8 mouse cellular contexts compared by ENCODE assay signal in the genomic region with DNA sequence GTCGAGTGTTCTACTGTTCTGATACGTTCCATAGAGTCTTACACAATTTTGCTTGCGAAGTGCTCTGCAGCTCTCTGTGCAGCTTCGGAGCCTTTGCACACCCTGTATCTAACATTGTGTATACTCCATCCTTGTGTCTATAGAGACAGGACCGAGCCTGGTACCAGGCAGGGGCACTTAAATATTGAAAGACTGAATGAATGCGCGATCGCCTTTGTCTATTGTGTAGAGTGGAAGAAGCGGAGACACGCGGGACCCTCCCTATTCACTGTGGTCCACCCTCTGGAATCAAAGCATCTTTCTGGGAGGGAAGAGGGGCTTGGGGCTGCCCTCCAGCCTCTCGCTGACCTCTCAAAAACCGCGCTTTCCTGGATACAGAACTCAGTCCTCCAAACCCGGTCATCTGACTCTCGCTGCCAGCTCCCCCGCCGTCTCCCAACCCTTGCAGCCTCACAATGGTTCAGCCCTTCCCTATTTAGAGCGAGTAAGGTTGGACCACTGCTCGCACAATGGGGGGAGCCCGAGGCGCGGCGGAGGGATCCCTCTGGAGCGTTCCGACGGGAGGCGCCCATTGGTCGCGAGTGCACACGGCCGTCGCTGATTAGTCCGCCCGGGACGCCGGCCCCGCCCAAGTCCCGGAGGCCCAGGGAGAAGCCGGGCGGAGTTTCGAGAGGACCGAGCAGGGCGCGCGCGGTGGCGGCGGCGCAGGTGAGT. TPM values are rescaled to one million over a fixed set of nuclear protein-coding genes. Genes with fewer than 3 reads are reported as not detected.
DNase-seq lines count a peak whose midpoint lies in the region; ATAC-seq and TF ChIP-seq lines count a peak whose summit lies in the region.

A gene (plus strand): TSS at position 648 of the 714 bp plus-strand sequence.

- peak within 1 kb of the TSS; percentile 96 for H3K27ac ChIP-seq in hindbrain, embryonic 10.5 days
- peak within 1 kb of the TSS; percentile 91 for H3K27ac ChIP-seq in lung, postnatal 0 days (ENCODE audit: low read length)

- DNase-seq in MN1 (ENCODE audit: low spot score), result peak; percentile 99
- peak; percentile 98 for DNase-seq in cerebellum, adult 9-10 months
- peak; percentile 98 for DNase-seq in hindbrain, embryonic 10.5 days (ENCODE audit: low spot score)
- DNase-seq in layer of hippocampus, adult 9-11 months, result peak; percentile 97
- DNase-seq in lung, postnatal 0 days (ENCODE audit: low spot score), result peak; percentile 99
- peak; percentile 92 for DNase-seq in ovary, postnatal 14 days (ENCODE audit: low spot score)
- peak; percentile 97 for DNase-seq in thymus, postnatal 14 days

- peak; percentile 21 for TF ChIP-seq CTCF in lung, postnatal 0 days (IDR thresholded peaks at IDR 0.05)

- H3K9me3 ChIP-seq in hindbrain, embryonic 10.5 days, result no peaks in the 10 kb centered on the region
- no peaks in the 10 kb centered on the region for H3K9me3 ChIP-seq in lung, postnatal 0 days (ENCODE audit: low read length)

- peaks cover 22% of the 10 kb centered on the region for H3K4me1 ChIP-seq in hindbrain, embryonic 10.5 days (replicated peaks)
- H3K4me1 ChIP-seq in lung, postnatal 0 days (ENCODE audit: insufficient read depth, low read depth, low read length), result peaks cover 8% of the 10 kb centered on the region; the same call in 1 of the 2 replicates

- TF ChIP-seq EP300 in lung, postnatal 0 days (IDR thresholded peaks at IDR 0.05), result peak; percentile 62; the same call in 1 of the 2 replicates

- peak within 1 kb of the TSS; percentile 92 for H3K4me3 ChIP-seq in hindbrain, embryonic 10.5 days
- H3K4me3 ChIP-seq in lung, postnatal 0 days (ENCODE audit: low read depth, low read length), result peak within 1 kb of the TSS; percentile 95

- H3K27me3 ChIP-seq in hindbrain, embryonic 10.5 days (ENCODE audit: insufficient read depth, poor library complexity, severe bottlenecking), result no peaks in the 10 kb centered on the region
- H3K27me3 ChIP-seq in lung, postnatal 0 days (replicated peaks; ENCODE audit: insufficient read depth, low read length), result no peaks in the 10 kb centered on the region

- peak within 1 kb of the TSS; percentile 75 for H3K4me2 ChIP-seq in lung, postnatal 0 days (replicated peaks; ENCODE audit: low read depth, low read length)

- H3K9ac ChIP-seq in lung, postnatal 0 days (replicated peaks; ENCODE audit: low read depth), result peak within 1 kb of the TSS; percentile 82

- peaks cover 27% of the 10 kb centered on the region for H3K36me3 ChIP-seq in hindbrain, embryonic 10.5 days
- H3K36me3 ChIP-seq in lung, postnatal 0 days (ENCODE audit: insufficient read depth, low read length), result no peaks in the 10 kb centered on the region

- WGBS in hindbrain, embryonic 10.5 days, result 5% methylated on average over 50 of the region's 50 CpGs
- WGBS in lung, postnatal 0 days, result 5% methylated on average over 49 of the region's 50 CpGs

- peak; percentile 92 for ATAC-seq in frontal cortex, adult (ENCODE audit: low TSS enrichment)
- peak; percentile 95 for ATAC-seq in lung, postnatal 0 days

RNA-seq across cellular contexts. Expression of the gene that starts here (rescaled TPM):
- 221 and 240 TPM in 2 replicates for polyA plus RNA-seq in hindbrain, embryonic 10.5 days (2016; fragmentation: Nextera tagmentation; extraction: Ambion mirVana)
- polyA plus RNA-seq in lung, postnatal 0 days (2015; fragmentation: Nextera tagmentation; extraction: Ambion mirVana), result 123 and 134 TPM in 2 replicates

Comparison
In these comparisons a context has a peak if more than half of its experiments do, and no peak if none do; other contexts are left out.
1. Peak in every context shown above with its lines: DNase-seq, ATAC-seq, H3K4me3 ChIP-seq and H3K27ac ChIP-seq.